Mouse (Mus musculus) liver, embryonic 14.5 days (tissue): ENCODE data around the gene Inip. TPM values are rescaled to one million over a fixed set of nuclear protein-coding genes. Genes with fewer than 3 reads are reported as not detected.

ENCODE experiments used
- ATAC-seq: fragments of 200-750 bp; cut with Nextera tagmentation; 2 replicates; pipeline ENCODE4 v1.8.0; 2017; ENCODE audit warnings: moderate number of reproducible peaks, mild to moderate bottlenecking, moderate library complexity; ENCODE audit not compliant: insufficient read depth
- DNase-seq, 3 experiments: peaks; one replicate each; pipeline ENCODE4 v3.0.0-alpha.2; 2012 to 2013; ENCODE audit warnings: low read depth in 3 of 3, low spot score in 3 of 3
- H3K27ac ChIP-seq: fragments of 300-500 bp; sonication (generic); 2 replicates; pipeline ENCODE4 v1.5.1; 2014; ENCODE audit warnings: moderate library complexity, mild to moderate bottlenecking, control low read depth, inconsistent platforms
- H3K27me3 ChIP-seq: fragments of 300-500 bp; sonication (generic); 2 replicates; pipeline ENCODE4 v1.6.1; 2014; ENCODE audit warnings: mild to moderate bottlenecking, low read length, moderate library complexity; ENCODE audit not compliant: control insufficient read depth, insufficient read depth
- H3K36me3 ChIP-seq: fragments of 300-500 bp; sonication (generic); replicated peaks from 2 replicates; pipeline ENCODE4 v1.6.1; 2014; ENCODE audit warnings: low read depth; ENCODE audit not compliant: control insufficient read depth, insufficient read depth
- H3K4me1 ChIP-seq, 2 experiments: fragments of 200-500 bp in 1 of 2; fragments of 300-500 bp in 1 of 2; sonication (generic) in 1 of 2; replicated peaks; 2 replicates each; pipeline ENCODE4 v1.6.1; 2012 to 2014; ENCODE audit warnings: antibody characterized with exemption in 1 of 2, inconsistent platforms in 1 of 2, low read length in 1 of 2; ENCODE audit not compliant: control insufficient read depth in 2 of 2, insufficient read depth in 2 of 2
- H3K4me2 ChIP-seq: fragments of 300-500 bp; sonication (generic); 2 replicates; pipeline ENCODE4 v1.6.1; 2014; ENCODE audit warnings: low read depth, mild to moderate bottlenecking, control low read depth, moderate library complexity
- H3K4me3 ChIP-seq, 2 experiments: fragments of 200-500 bp in 1 of 2; fragments of 300-500 bp in 1 of 2; sonication (generic) in 1 of 2; 2 replicates each; pipeline ENCODE4 v1.5.1; 2012 to 2014; ENCODE audit warnings: low read depth in 2 of 2, low read length in 2 of 2, mild to moderate bottlenecking in 2 of 2, control low read depth in 1 of 2, inconsistent platforms in 1 of 2, moderate library complexity in 1 of 2; ENCODE audit not compliant: insufficient read depth in 1 of 2
- H3K9ac ChIP-seq: fragments of 300-500 bp; sonication (generic); replicated peaks from 2 replicates; pipeline ENCODE4 v1.6.1; 2014; ENCODE audit warnings: mild to moderate bottlenecking, control low read depth, moderate library complexity
- H3K9me3 ChIP-seq: fragments of 300-500 bp; sonication (generic); 2 replicates; pipeline ENCODE4 v1.6.1; 2016; ENCODE audit warnings: low read length, mixed read lengths; ENCODE audit not compliant: control insufficient read depth
- CTCF ChIP-seq: IDR thresholded peaks from 2 replicates; pipeline ENCODE4 v1.5.1; 2016; ENCODE audit warnings: antibody characterized with exemption, low read depth, control low read depth
- EP300 ChIP-seq: IDR thresholded peaks from 2 replicates; pipeline ENCODE4 v1.6.1; 2016; ENCODE audit warnings: antibody characterized with exemption, low read depth
- WGBS: fragments of 180-500 bp; shearing (Covaris S2); extraction: QIAGEN DNeasy Blood & Tissue Kit; methylation state at CpG from one replicate; pipeline ENCODE4 v1.1.7; 2014; ENCODE audit not compliant: insufficient replicate concordance; 5-methylcytosine and 5-hydroxymethylcytosine counted together
- polyA plus RNA-seq, 2 experiments: library from polyadenylated mRNA; depleted of rRNA in 1 of 2; stranded (reverse) in 1 of 2; unstranded in 1 of 2; fragments of >200 nt; fragmentation: Nextera tagmentation in 1 of 2; extraction: Ambion mirVana in 1 of 2; gene quantifications; 2 replicates each; pipeline versions ENCODE4 v1.2.1 to v1.2.3; 2012 to 2014

Gene Inip
- polyA plus RNA-seq, 2 experiments = 8.1 to 16.7 TPM

DNA sequence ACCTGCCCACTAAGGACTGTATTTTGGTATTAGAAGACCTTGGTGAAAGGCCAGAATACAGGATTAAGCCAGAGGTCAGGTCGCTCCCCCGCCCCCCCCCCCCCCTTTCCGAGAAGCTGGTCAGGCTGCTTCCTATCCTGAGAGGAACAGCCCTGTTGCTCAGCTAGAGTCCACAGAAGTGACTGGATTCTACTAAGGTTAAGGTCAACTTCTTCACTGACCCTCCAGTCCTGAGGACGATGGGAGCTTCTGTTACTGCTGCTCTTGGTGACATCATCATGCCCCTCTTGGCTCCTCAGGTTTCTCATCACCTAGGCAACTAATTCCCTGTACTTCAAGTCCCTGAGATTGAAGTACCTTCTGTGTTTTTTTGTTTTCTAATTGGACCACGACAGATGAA is 14.6 kb upstream of the Inip start:
- TF ChIP-seq EP300 (no peak), CTCF (no peak)
- ATAC-seq (no peak), DNase-seq (no peak)
- H3K36me3 ChIP-seq = no peaks in the 10 kb centered on the region
- no peak overlapping the region for H3K9ac ChIP-seq
- 64% methylated on average over 5 of the region's 5 CpGs for WGBS
- H3K4me2 ChIP-seq = no peak overlapping the region
- peaks cover 12 to 46% of the 10 kb centered on the region in 2 experiments for H3K4me1 ChIP-seq
- no peak overlapping the region for H3K27ac ChIP-seq
- H3K4me3 ChIP-seq = no peak overlapping the region
- H3K27me3 ChIP-seq = no peaks in the 10 kb centered on the region
- no peaks in the 10 kb centered on the region for H3K9me3 ChIP-seq

- DNase-seq (no peak), ATAC-seq (no peak)
- no peak overlapping the region for H3K4me2 ChIP-seq
- no peak overlapping the region for H3K27ac ChIP-seq
- no peaks in the 10 kb centered on the region for H3K36me3 ChIP-seq
- H3K4me1 ChIP-seq = peaks cover 12 to 46% of the 10 kb centered on the region in 2 experiments
- TF ChIP-seq CTCF = no peak
- TF ChIP-seq EP300 = no peak
- no peaks in the 10 kb centered on the region for H3K9me3 ChIP-seq
- H3K27me3 ChIP-seq = no peaks in the 10 kb centered on the region
- no peak overlapping the region for H3K4me3 ChIP-seq
- H3K9ac ChIP-seq = no peak overlapping the region
- 55% methylated on average over 4 of the region's 4 CpGs for WGBS
These were observed 13.9 kb upstream of the Inip start for GRCm38 (mm10) chr4:59815121-59815810.

DNA sequence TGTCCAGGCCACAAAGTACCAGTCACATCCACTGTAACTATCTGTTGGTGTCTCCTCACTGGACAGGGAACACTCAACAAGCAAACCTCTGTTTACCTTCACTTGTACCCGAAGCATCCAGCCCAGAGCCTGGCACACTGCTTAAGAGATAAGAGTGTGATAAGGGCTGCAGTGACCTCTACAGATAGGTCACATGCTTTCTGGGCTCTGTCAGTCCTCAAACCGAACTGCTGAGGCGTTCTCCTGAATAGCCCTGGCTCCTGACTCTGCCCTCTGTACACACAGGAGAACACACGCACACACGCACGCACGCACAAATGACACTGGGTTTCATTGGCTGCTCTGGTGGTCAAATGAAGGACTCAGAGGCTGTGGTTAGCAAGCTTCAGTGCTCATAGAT is 12.7 kb upstream of the Inip start:
- peak; percentile 53; the same call in 1 of the 2 replicates for ATAC-seq
- whole genome bisulfite sequencing = 43% methylated on average over 7 of the region's 7 CpGs
- H3K4me2 ChIP-seq = no peak overlapping the region
- H3K9ac ChIP-seq = no peak overlapping the region
- no peak overlapping the region for H3K27ac ChIP-seq
- H3K4me1 ChIP-seq = peaks cover 12 to 45% of the 10 kb centered on the region in 2 experiments
- no peak overlapping the region for H3K4me3 ChIP-seq
- no peak for DNase-seq
- no peaks in the 10 kb centered on the region for H3K27me3 ChIP-seq
- no peaks in the 10 kb centered on the region for H3K36me3 ChIP-seq
- no peaks in the 10 kb centered on the region for H3K9me3 ChIP-seq
- TF ChIP-seq EP300 (no peak), CTCF (no peak)

DNA sequence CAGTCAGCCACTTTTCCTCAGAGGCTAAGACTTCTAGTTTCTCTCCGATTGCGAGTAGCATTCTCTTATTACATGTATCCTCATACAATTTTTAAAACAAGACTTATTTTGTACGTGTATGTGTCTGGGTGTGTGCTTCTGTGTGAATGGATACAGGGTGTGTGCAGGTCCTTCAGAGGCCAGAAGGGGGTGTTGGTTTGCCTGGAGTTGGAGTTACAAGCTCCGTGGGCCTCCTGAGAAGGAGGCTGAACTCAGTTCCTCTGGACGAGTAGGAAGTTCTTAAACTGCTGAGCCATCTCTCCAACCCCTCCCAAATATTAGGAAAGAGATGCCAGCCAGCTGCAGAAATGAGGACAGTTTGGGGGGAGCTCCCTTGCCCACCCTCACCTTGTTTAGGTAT is 7.0 kb upstream of the Inip start:
- DNase-seq (no peak), ATAC-seq (no peak)
- WGBS = 49% methylated on average over 5 of the region's 5 CpGs
- Histone ChIP-seq H3K4me3 (no peak overlapping the region), H3K36me3 (no peaks in the 10 kb centered on the region), H3K9me3 (no peaks in the 10 kb centered on the region), H3K9ac (no peak overlapping the region), H3K4me2 (no peak overlapping the region), H3K27me3 (no peaks in the 10 kb centered on the region), H3K4me1 (peaks cover 2 to 13% of the 10 kb centered on the region in 2 experiments), H3K27ac (no peak overlapping the region)
- TF ChIP-seq CTCF (peak; percentile 58), EP300 (no peak)

DNA sequence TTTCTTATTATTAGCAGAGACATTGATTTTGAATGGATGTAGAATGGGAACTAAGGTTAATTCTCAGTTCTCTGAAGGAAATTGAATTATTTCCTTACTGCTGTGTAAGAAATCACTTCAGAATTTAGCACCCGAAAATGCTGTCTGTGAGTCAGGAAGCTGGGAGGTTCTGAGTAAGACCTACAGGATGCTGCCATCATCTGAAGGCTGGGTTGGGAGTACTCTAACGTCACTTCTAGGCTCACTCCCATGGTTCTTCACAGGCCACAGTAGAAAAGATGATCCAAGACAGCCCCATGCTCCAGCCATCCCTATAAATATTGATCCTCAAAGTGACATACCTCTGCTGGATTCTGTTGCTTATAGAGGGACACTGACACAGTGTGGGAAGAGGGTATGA is 6.1 kb upstream of the Inip start:
- no peak overlapping the region for H3K27ac ChIP-seq
- H3K36me3 ChIP-seq = no peaks in the 10 kb centered on the region
- no peak overlapping the region for H3K9ac ChIP-seq
- H3K4me2 ChIP-seq = peak overlapping the region; percentile 100
- no peak overlapping the region for H3K4me3 ChIP-seq
- WGBS = 60% methylated on average over 2 of the region's 2 CpGs
- no peak for TF ChIP-seq EP300
- no peak for TF ChIP-seq CTCF
- H3K27me3 ChIP-seq = no peaks in the 10 kb centered on the region
- H3K4me1 ChIP-seq = peaks cover 10 to 20% of the 10 kb centered on the region in 2 experiments
- H3K9me3 ChIP-seq = no peaks in the 10 kb centered on the region
- DNase-seq (no peak), ATAC-seq (no peak)
